8 mouse cellular contexts compared by ENCODE assay signal in the genomic region with DNA sequence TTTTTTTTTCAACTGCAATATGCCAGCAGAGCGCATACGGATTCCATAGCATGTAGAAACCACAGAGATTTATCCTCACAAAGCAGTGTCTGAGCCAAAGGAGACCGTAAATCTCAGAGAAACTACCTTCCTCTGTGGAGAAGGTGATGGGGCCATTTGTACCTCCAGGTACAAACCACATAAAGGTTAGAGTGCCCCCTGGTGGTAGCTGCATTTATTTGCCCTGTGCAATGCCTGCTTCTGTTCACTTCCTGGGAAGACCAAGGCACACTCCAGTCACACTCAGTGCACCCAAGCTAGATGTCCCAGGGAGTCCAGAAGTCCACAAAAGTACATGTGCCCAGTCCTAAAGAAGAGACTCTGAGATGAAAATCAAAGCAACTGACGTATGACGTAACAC.
DNase-seq lines count a peak whose midpoint lies in the region; ATAC-seq and TF ChIP-seq lines count a peak whose summit lies in the region.

No protein-coding gene starts in this region.

- no peaks in the 10 kb centered on the region for H3K36me3 ChIP-seq in neural tube, embryonic 15.5 days

- no peak for ATAC-seq in neural tube, embryonic 15.5 days (ENCODE audit: low FRiP score)

- no peak overlapping the region for H3K9ac ChIP-seq in neural tube, embryonic 15.5 days (replicated peaks)

- TF ChIP-seq POLR2A in lung, adult 2 months (IDR thresholded peaks at IDR 0.05; ENCODE audit: borderline replicate concordance, extremely low read depth, low read depth, low read length): no peak

- H3K4me3 ChIP-seq in neural tube, embryonic 15.5 days (replicated peaks): no peak overlapping the region
- no peak overlapping the region for H3K4me3 ChIP-seq in lung, adult 2 months (replicated peaks; ENCODE audit: extremely low read depth, low read depth, low read length)

- DNase-seq in neural tube, embryonic 10.5 days (ENCODE audit: extremely low spot score, low spot score): peak; percentile 57
- peak; percentile 37 for DNase-seq in c-Kit-positive CD71-positive TER-119-negative erythroid progenitor cells, embryonic 14.5 days (ENCODE audit: low read depth)
- DNase-seq in gastrocnemius, adult 8-10 months (ENCODE audit: low spot score in 2 of 2): peak; percentile 7 to 20
- DNase-seq in large intestine, adult 2 months (ENCODE audit: low read depth, low spot score): peak; percentile 43
- peak; percentile 81 for DNase-seq in lung, adult 2 months
- peak; percentile 44 for DNase-seq in skeletal muscle tissue, adult 2 months (ENCODE audit: low read depth, low spot score)
- no peak for DNase-seq in Muller cell, postnatal 12 days (ENCODE audit: inconsistent ontology term)

- H3K27ac ChIP-seq in neural tube, embryonic 15.5 days (replicated peaks): no peak overlapping the region

- no peaks in the 10 kb centered on the region for H3K4me1 ChIP-seq in neural tube, embryonic 15.5 days
- H3K4me1 ChIP-seq in lung, adult 2 months (ENCODE audit: control insufficient read depth, insufficient read depth, low read length): no peaks in the 10 kb centered on the region

- H3K9me3 ChIP-seq in neural tube, embryonic 15.5 days (replicated peaks): no peaks in the 10 kb centered on the region

- WGBS in neural tube, embryonic 15.5 days: 72% methylated on average over 5 of the region's 5 CpGs
- 66% methylated on average over 5 of the region's 5 CpGs for WGBS in large intestine, adult 2 months
- 82% methylated on average over 5 of the region's 5 CpGs for WGBS in lung, adult 2 months

- no peaks in the 10 kb centered on the region for H3K27me3 ChIP-seq in neural tube, embryonic 15.5 days (replicated peaks)

- TF ChIP-seq CTCF in lung, adult 2 months (IDR thresholded peaks at IDR 0.05; ENCODE audit: insufficient read depth, low read length): peak; percentile 64

- no peak overlapping the region for H3K4me2 ChIP-seq in neural tube, embryonic 15.5 days
